Mouse (Mus musculus) Patski (cell line): ENCODE measurements at regions not wholly inside any gene's neighbourhood (a gene's known extent, or its start where the extent isn't known, plus 50 kb on each side); places are given as distances from the start of the nearest gene placed in this dataset.
"Not testable (repeated sequence)": the region's sequence is repeated elsewhere in the genome, so short reads cannot be mapped to it uniquely, and the experiment has no call there.

Source experiments
- ATAC-seq: fragments of 100-300 bp; one replicate; pipeline ENCODE4 v1.8.0; 2021
- CTCF ChIA-PET: fragments of 350-600 bp; sonication (Branson Sonifier 250); formaldehyde crosslinking; loops from one replicate; lab custom pipeline; 2022; ENCODE audit warnings: inconsistent platforms; lab: Charles Lee
- POLR2A ChIA-PET: fragments of 350-600 bp; sonication (Branson Sonifier 250); formaldehyde crosslinking; loops from one replicate; lab custom pipeline; 2022; ENCODE audit warnings: antibody characterized with exemption, inconsistent platforms; lab: Charles Lee
- DNase-seq: peaks from one replicate; pipeline ENCODE4 v3.0.0-alpha.2; 2011; ENCODE audit warnings: low read depth, low spot score
- H3K27me3 ChIP-seq: fragments of 371-371 bp; one replicate; pipeline ENCODE4 v1.5.1; 2021
- CTCF ChIP-seq: fragments of 100-300 bp; IDR thresholded peaks from one replicate; pipeline ENCODE4 v1.5.1; 2021
- in situ Hi-C: fragments of 300-500 bp; cut with MboI; formaldehyde crosslinking; loops from 3 replicates; pipeline ENCODE4 v1.11.1; 2018; ENCODE audit warnings: low pct_unique_long_range_greater_than_20kb, mixed read lengths

GRCm38 (mm10) chr10:38704762-38705130, 116.8 kb downstream of the Rfpl4b start:
- CTCF ChIA-PET, ATAC-seq, DNase-seq, in situ Hi-C loops, H3K27me3 ChIP-seq, POLR2A ChIA-PET: not testable (repeated sequence)

GRCm38 (mm10) chr10:38703954-38704761, 117.4 kb downstream of the Rfpl4b start:
- in situ Hi-C loops, result no loop called here
- no peak for ATAC-seq
- no peaks in the 10 kb centered on the region for H3K27me3 ChIP-seq
- ChIA-PET CTCF (no interaction called here), POLR2A (no interaction called here)
- DNase-seq, result no peak
- no peak for TF ChIP-seq CTCF

- no peak for TF ChIP-seq CTCF
- DNase-seq (no peak), ATAC-seq (no peak)
- in situ Hi-C loops, result no loop called here
- POLR2A ChIA-PET, result no interaction called here
- H3K27me3 ChIP-seq, result no peaks in the 10 kb centered on the region
- CTCF ChIA-PET, result no interaction called here
Measured at GRCm38 (mm10) chr10:38677453-38677852, 144.1 kb downstream of the Rfpl4b start.

- no peak for DNase-seq
- ChIA-PET POLR2A (no interaction called here), CTCF (no interaction called here)
- ATAC-seq, result no peak
- H3K27me3 ChIP-seq, result no peaks in the 10 kb centered on the region
- in situ Hi-C loops, result no loop called here
- no peak for TF ChIP-seq CTCF
Measured at GRCm38 (mm10) chr10:38668610-38669009, 153.0 kb downstream of the Rfpl4b start.

GRCm38 (mm10) chr10:38667841-38668240, 153.7 kb downstream of the Rfpl4b start:
- in situ Hi-C loops, result no loop called here
- CTCF ChIA-PET, result no interaction called here
- DNase-seq (no peak), ATAC-seq (no peak)
- no peaks in the 10 kb centered on the region for H3K27me3 ChIP-seq
- TF ChIP-seq CTCF, result no peak
- POLR2A ChIA-PET, result no interaction called here

- DNase-seq (no peak), ATAC-seq (no peak)
- no peaks in the 10 kb centered on the region for H3K27me3 ChIP-seq
- in situ Hi-C loops, result no loop called here
- TF ChIP-seq CTCF, result no peak
- ChIA-PET POLR2A (no interaction called here), CTCF (no interaction called here)
Measured at GRCm38 (mm10) chr10:38635695-38636094, 185.9 kb downstream of the Rfpl4b start.

GRCm38 (mm10) chr10:38629907-38630505, 191.6 kb downstream of the Rfpl4b start:
- CTCF ChIA-PET, result interaction anchor here (0.8 kb wide), 2 partner anchors 10 to 11 kb away, joined by 3 read pairs; no protein-coding TSS in a partner anchor

GRCm38 (mm10) chr10:38623399-38623798, 198.2 kb downstream of the Rfpl4b start:
- no peak for DNase-seq
- no peak for ATAC-seq
- POLR2A ChIA-PET, result no interaction called here
- in situ Hi-C loops, result no loop called here
- CTCF ChIA-PET, result no interaction called here
- H3K27me3 ChIP-seq, result no peaks in the 10 kb centered on the region
- TF ChIP-seq CTCF, result no peak

More at GRCm38 (mm10) chr10:38629907-38630505, 191.6 kb downstream of the Rfpl4b start:
- in situ Hi-C loops, result no loop called here
- no peak for TF ChIP-seq CTCF
- H3K27me3 ChIP-seq, result no peaks in the 10 kb centered on the region
- no peak for DNase-seq
- no peak for ATAC-seq
- POLR2A ChIA-PET, result no interaction called here

GRCm38 (mm10) chr10:38609606-38610510, 211.7 kb downstream of the Rfpl4b start:
- ChIA-PET CTCF (no interaction called here), POLR2A (no interaction called here)
- DNase-seq (peak; percentile 15), ATAC-seq (no peak)
- in situ Hi-C loops, result no loop called here
- no peak for TF ChIP-seq CTCF
- no peaks in the 10 kb centered on the region for H3K27me3 ChIP-seq

- ChIA-PET POLR2A (no interaction called here), CTCF (no interaction called here)
- ATAC-seq (no peak), DNase-seq (no peak)
- no peak for TF ChIP-seq CTCF
- H3K27me3 ChIP-seq, result no peaks in the 10 kb centered on the region
- in situ Hi-C loops, result no loop called here
Measured at GRCm38 (mm10) chr10:38586061-38586460, 235.5 kb downstream of the Rfpl4b start.
